Mouse (Mus musculus) liver, embryonic 15.5 days (tissue): Measurements from ENCODE around the gene Hmg20b. TPM values are rescaled to one million over a fixed set of nuclear protein-coding genes. Genes with fewer than 3 reads are reported as not detected.

ENCODE experiments used
- ATAC-seq: fragments of 200-750 bp; cut with Nextera tagmentation; 2 replicates; pipeline ENCODE4 v1.8.0; 2017; ENCODE audit warnings: moderate number of reproducible peaks, mild to moderate bottlenecking, moderate library complexity; ENCODE audit not compliant: insufficient read depth
- H3K27ac ChIP-seq: fragments of 300-500 bp; sonication (generic); replicated peaks from 2 replicates; pipeline ENCODE4 v1.5.1; 2015; ENCODE audit warnings: mild to moderate bottlenecking, inconsistent platforms
- H3K27me3 ChIP-seq: fragments of 300-500 bp; sonication (generic); 2 replicates; pipeline ENCODE4 v1.6.1; 2015; ENCODE audit warnings: mild to moderate bottlenecking, inconsistent platforms
- H3K36me3 ChIP-seq: fragments of 300-500 bp; sonication (generic); replicated peaks from 2 replicates; pipeline ENCODE4 v1.6.1; 2015; ENCODE audit warnings: moderate library complexity, mild to moderate bottlenecking, inconsistent platforms
- H3K4me1 ChIP-seq: fragments of 300-500 bp; sonication (generic); replicated peaks from 2 replicates; pipeline ENCODE4 v1.6.1; 2015; ENCODE audit warnings: inconsistent platforms
- H3K4me2 ChIP-seq: fragments of 300-500 bp; sonication (generic); 2 replicates; pipeline ENCODE4 v1.6.1; 2015; ENCODE audit warnings: moderate library complexity, mild to moderate bottlenecking, inconsistent platforms
- H3K4me3 ChIP-seq: fragments of 300-500 bp; sonication (generic); replicated peaks from 2 replicates; pipeline ENCODE4 v1.5.1; 2015; ENCODE audit warnings: mild to moderate bottlenecking, inconsistent platforms
- H3K9ac ChIP-seq: fragments of 300-500 bp; sonication (generic); 2 replicates; pipeline ENCODE4 v1.6.1; 2015; ENCODE audit warnings: moderate library complexity, mild to moderate bottlenecking, inconsistent platforms
- H3K9me3 ChIP-seq: fragments of 300-500 bp; sonication (generic); replicated peaks from 2 replicates; pipeline ENCODE4 v1.6.1; 2016; ENCODE audit warnings: inconsistent platforms
- WGBS: fragments of 180-500 bp; shearing (Covaris S2); methylation state at CpG from one replicate; pipeline ENCODE4 v1.1.7; 2015; ENCODE audit warnings: mixed read lengths; ENCODE audit not compliant: insufficient replicate concordance; 5-methylcytosine and 5-hydroxymethylcytosine counted together
- polyA plus RNA-seq: library from polyadenylated mRNA; unstranded; fragments of >200 nt; fragmentation: Nextera tagmentation; extraction: Ambion mirVana; gene quantifications from 2 replicates; pipeline ENCODE4 v1.2.1, GENCODE M21; 2015

Hmg20b gene
- polyA plus RNA-seq, 1 experiment from 2014 or later = 22.3 TPM

DNA sequence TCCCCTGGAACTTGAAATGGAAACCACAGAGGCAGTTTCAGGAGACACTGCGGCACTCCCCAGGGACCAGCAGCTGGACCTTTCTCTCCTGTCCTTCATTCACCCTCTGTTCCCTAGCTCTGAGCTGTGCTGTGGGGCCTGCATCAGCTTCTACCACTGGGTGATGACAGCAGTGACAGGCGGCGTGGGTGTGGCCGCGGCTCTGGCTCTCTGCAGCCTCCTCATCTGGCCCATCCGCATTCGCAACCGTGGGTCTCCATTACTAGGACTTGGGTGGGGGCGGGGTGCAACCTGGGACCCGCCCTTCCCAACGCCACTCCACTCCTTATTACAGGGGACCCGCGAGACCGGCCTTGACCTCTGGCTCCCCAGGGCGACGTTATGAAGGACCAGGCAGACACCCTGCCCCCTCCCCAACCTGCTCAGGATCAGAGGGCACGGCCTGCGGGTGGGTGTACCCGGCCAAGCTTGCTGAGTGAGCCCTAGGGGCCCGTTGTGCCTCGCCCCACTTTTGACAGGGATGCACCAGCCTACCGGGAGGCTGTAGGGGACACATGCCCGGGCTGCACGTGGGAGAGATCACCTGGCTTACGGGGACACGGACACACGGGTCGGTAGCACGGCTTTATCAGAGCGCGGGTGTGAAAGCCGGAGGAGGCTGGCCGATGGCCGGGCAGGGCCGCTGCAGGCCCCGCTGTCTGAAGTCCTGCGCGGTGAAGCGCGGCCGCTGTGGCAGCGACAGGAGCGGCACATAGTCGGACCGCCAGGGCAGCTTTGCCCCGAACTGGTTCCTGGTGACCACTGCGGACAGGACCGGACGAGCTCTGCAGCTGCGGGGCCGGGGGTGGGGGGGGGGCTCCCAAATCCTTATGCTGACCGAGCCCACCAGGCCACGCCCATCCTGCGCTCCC lies 13.4 kb upstream of the Hmg20b start:
- Histone ChIP-seq H3K9me3 (no peaks in the 10 kb centered on the region), H3K27me3 (no peaks in the 10 kb centered on the region), H3K4me1 (peaks cover 99% of the 10 kb centered on the region), H3K4me2 (peak overlapping the region; percentile 97), H3K9ac (peak overlapping the region; percentile 58), H3K27ac (peak overlapping the region; percentile 96), H3K4me3 (peak overlapping the region; percentile 9), H3K36me3 (peaks cover 83% of the 10 kb centered on the region)
- 65% methylated on average over 54 of the region's 54 CpGs for WGBS
- ATAC-seq = no peak

DNA sequence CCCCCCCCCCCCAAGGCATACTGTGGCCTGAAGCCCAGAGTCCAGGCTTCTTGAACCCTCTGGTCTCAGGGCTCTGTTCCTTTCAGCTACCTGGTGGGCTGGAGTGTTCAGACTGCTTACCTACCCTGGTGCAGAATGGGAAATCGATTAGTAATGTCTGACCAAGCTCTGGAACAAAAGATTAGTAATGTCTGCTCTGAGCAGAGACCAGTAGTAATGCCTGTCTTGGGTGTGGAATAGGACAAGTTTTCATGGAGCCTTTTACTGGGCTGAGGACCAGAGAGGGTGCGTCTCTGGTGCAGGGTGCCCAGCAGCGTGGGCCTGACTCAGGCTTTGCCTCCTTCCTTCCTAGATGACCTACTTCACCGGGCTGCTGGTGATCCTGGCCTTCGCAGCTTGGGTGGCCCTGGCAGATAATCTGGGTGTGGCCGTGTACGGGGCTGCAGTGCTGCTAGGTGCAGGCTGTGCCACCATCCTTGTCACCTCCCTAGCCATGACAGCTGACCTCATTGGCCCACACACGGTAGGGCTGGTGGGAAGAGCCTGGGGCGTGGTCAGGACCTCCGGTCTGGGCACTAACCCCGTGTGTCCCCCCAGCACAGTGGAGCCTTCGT lies 12.2 kb upstream of the Hmg20b start:
- peak overlapping the region; percentile 96 for H3K27ac ChIP-seq
- peak overlapping the region; percentile 4 for H3K4me3 ChIP-seq
- peaks cover 99% of the 10 kb centered on the region for H3K4me1 ChIP-seq
- WGBS = 18% methylated on average over 12 of the region's 12 CpGs
- H3K9ac ChIP-seq = peak overlapping the region; percentile 58
- H3K4me2 ChIP-seq = peak overlapping the region; percentile 97
- ATAC-seq = peak; percentile 85
- no peaks in the 10 kb centered on the region for H3K9me3 ChIP-seq
- H3K27me3 ChIP-seq = no peaks in the 10 kb centered on the region
- H3K36me3 ChIP-seq = peaks cover 70% of the 10 kb centered on the region

- Histone ChIP-seq H3K9ac (peak overlapping the region; percentile 58), H3K27me3 (no peaks in the 10 kb centered on the region), H3K4me3 (no peak overlapping the region), H3K36me3 (peaks cover 55% of the 10 kb centered on the region), H3K27ac (peak overlapping the region; percentile 96), H3K4me1 (peaks cover 96% of the 10 kb centered on the region), H3K4me2 (peak overlapping the region; percentile 97), H3K9me3 (no peaks in the 10 kb centered on the region)
- ATAC-seq = no peak
- 67% methylated on average over 8 of the region's 8 CpGs for WGBS
These were observed 10.4 kb upstream of the Hmg20b start for GRCm38 (mm10) chr10:81360721-81361120.

DNA sequence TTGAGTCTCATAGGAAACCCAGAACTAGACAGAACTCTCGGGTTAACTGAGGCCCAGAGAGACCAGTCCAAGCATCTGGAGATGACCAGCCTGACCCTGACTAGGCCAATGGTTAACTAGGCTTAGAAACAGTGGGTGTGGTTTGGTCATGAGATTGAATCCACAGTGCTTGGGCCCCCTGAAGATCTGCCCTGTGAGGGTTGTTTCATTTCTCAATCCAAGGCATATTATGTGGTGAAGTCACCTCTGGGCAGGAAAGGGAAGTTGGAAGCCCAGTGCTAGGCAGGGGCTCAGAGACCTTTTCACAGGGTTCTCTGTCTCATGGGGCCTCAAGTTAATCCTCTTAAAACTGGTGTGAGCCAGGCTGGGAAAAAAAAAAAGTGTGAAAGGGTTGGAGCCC lies 8.6 kb upstream of the Hmg20b start:
- Histone ChIP-seq H3K27ac (peak overlapping the region; percentile 96), H3K4me2 (peak overlapping the region; percentile 97), H3K4me1 (peaks cover 92% of the 10 kb centered on the region), H3K4me3 (peak overlapping the region; percentile 97), H3K36me3 (peaks cover 44% of the 10 kb centered on the region), H3K9ac (peak overlapping the region; percentile 100), H3K9me3 (no peaks in the 10 kb centered on the region), H3K27me3 (no peaks in the 10 kb centered on the region)
- 37% methylated on average over 1 of the region's 1 CpGs for WGBS
- ATAC-seq = no peak

DNA sequence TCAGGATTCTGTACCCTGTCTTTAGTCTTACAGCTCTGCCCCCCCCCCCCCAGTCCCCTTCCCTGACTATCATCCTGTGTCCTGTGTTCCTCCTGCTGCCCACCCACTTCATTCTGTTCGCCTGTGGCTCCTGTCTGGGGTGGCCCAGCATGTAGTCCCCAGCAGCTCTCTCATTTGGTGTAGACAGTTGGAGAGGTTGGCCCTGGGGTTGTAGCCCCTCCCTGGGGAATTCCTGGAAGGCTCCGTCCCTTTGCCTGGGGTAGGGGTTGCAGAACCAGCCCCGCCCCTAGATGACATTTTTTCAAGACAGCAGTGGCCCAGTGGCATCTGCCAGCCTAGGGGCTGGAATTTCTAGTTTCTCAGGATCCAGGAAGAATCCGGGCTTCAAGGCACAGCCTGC lies 7.9 kb upstream of the Hmg20b start:
- H3K36me3 ChIP-seq = peaks cover 37% of the 10 kb centered on the region
- peak overlapping the region; percentile 97 for H3K4me2 ChIP-seq
- H3K4me3 ChIP-seq = peak overlapping the region; percentile 97
- WGBS = 20% methylated on average over 4 of the region's 4 CpGs
- no peaks in the 10 kb centered on the region for H3K9me3 ChIP-seq
- peaks cover 86% of the 10 kb centered on the region for H3K4me1 ChIP-seq
- H3K9ac ChIP-seq = peak overlapping the region; percentile 100
- peak overlapping the region; percentile 96 for H3K27ac ChIP-seq
- H3K27me3 ChIP-seq = no peaks in the 10 kb centered on the region
- no peak for ATAC-seq

DNA sequence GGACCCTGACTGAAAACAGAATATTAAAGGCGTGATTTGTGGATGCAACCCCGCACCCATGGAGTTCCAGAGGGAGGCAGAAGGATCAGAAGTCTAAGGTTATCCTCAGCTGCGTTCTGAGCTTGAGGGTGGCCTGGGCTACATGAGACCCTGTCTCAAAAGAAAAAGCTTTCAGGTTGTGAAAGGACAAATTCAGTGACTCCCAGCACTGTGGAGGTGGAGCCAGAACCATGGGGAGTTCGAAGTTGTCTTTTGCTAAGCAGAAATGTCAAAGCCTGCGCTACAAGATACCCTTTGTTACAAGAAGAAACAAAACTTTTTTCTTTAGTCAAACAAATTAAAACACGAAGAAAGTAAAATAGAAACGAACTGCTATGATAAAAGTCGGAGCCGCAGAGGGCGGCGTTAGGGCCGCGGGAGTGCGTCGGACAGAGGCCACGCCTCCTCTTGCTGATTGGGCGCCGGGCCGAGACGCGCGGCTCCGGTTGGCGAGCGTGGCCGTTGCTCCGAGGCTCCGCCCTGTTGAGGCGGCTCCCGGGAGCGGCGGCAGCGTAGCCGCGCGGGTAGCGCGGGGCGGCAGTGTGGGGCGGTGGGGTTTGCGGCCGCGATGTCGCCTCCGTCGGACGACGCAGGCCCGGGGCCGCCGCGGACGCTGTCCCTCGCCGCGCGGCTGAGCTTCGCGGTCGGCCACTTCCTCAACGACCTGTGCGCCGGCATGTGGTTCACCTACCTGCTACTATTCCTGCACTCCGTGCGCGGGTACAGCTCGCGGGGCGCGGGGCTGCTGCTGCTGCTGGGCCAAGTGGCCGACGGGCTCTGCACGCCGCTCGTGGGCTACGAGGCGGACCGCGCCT lies 6.9 kb upstream of the Hmg20b start, which contains the start of gene Mfsd12:
Mfsd12 (plus strand) TSS at position 501 of the 854 bp plus-strand sequence.
- Histone ChIP-seq H3K4me1 (peaks cover 84% of the 10 kb centered on the region), H3K27ac (peak within 1 kb of the TSS; percentile 96), H3K9me3 (no peaks in the 10 kb centered on the region), H3K9ac (peak within 1 kb of the TSS; percentile 100), H3K4me3 (peak within 1 kb of the TSS; percentile 97), H3K27me3 (no peaks in the 10 kb centered on the region), H3K4me2 (peak within 1 kb of the TSS; percentile 97), H3K36me3 (peaks cover 29% of the 10 kb centered on the region)
- 1% methylated on average over 75 of the region's 79 CpGs for WGBS
- peak; percentile 85 for ATAC-seq

DNA sequence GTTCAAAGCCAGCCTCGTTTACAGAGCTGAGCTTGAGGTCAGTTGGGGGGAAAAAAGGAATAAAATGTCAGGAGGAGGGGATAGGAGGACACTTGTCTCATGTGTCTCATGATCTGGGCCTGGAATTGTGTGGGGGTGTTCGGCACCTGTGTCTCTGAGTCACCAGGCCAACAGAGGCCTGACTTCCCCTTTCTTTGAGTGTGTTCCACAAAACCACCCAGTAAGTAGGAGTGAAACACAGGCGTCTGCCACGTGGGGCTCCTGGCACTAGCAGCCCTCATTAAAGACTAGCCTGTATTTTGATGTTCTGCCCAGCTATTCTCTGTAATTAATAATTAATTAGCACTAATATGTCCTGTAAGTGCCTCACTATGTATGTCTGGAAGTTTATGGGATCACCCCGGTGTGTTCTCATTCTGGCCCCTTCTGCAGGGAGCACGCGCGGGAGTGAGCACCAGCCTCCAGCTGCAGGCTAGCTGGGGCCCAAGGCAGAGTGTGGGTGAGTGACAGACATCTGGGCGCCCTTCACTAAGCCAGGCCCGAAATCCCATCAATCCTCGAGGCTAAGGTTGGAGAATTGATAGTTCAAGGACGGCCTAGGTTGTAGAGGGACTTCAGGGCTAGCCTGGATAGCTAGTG lies 6.2 kb upstream of the Hmg20b start:
- Histone ChIP-seq H3K4me3 (peak overlapping the region; percentile 97), H3K9ac (peak overlapping the region; percentile 100), H3K4me1 (peaks cover 84% of the 10 kb centered on the region), H3K9me3 (no peaks in the 10 kb centered on the region), H3K27me3 (no peaks in the 10 kb centered on the region), H3K36me3 (peaks cover 21% of the 10 kb centered on the region), H3K4me2 (peak overlapping the region; percentile 97), H3K27ac (peak overlapping the region; percentile 74)
- WGBS = 26% methylated on average over 12 of the region's 12 CpGs
- no peak for ATAC-seq

GRCm38 (mm10) chr10:81355533-81355932 lies 5.3 kb upstream of the Hmg20b start:
- ATAC-seq = no peak
- Histone ChIP-seq H3K9ac (no peak overlapping the region), H3K27ac (no peak overlapping the region), H3K4me2 (no peak overlapping the region), H3K4me3 (no peak overlapping the region), H3K36me3 (peaks cover 12% of the 10 kb centered on the region), H3K27me3 (no peaks in the 10 kb centered on the region), H3K9me3 (no peaks in the 10 kb centered on the region), H3K4me1 (peaks cover 82% of the 10 kb centered on the region)
- WGBS = 46% methylated on average over 4 of the region's 4 CpGs

DNA sequence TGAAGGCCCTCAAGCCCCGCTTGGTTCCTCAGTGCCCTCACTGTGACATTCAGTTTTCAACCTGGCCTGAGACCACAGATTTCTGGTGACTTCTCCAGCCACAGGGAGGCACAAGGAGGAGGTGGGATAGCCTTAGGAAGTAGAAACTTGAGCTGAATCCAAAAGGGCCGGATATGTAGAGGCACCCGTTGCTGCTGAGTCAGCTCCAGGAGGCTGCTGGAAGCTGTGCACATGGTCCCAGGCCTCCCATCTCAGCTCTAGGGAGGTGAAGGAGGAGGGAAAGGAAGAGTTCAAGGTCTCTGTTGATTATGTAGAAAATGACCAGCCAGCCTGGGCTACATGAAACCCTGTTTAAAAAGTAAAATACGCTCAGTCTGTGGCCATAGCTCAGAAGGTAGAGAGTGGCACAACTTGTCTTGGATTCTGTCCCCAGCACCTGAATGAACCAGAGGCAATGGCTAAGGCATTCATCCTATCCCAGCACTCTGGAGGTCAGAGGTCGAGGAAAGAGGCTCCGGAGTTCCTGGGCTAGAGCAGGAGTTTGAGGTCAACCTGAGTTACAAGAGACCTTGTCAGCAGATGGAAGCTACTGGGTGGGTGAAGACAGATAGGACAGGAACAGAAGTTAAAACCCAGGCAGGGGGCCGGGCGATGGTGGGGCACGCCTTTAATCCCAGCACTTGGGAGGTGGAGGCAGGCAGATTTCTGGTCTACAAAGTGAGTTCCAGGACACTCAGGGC lies 4.6 kb upstream of the Hmg20b start:
- Histone ChIP-seq H3K27me3 (no peaks in the 10 kb centered on the region), H3K4me2 (no peak overlapping the region), H3K9ac (no peak overlapping the region), H3K4me3 (no peak overlapping the region), H3K9me3 (no peaks in the 10 kb centered on the region), H3K27ac (no peak overlapping the region; the same call in 1 of the 2 replicates), H3K4me1 (peaks cover 78% of the 10 kb centered on the region), H3K36me3 (peaks cover 6% of the 10 kb centered on the region)
- no peak for ATAC-seq
- WGBS = 70% methylated on average over 9 of the region's 9 CpGs
